Comparison of ENCODE assay signal across 8 mouse cellular contexts in genomic region chr13:22036149-22036956, GRCm38 (mm10). TPM values are rescaled to one million over a fixed set of nuclear protein-coding genes. Genes with fewer than 3 reads are reported as not detected.
DNase-seq lines count a peak whose midpoint lies in the region; ATAC-seq and TF ChIP-seq lines count a peak whose summit lies in the region.

No protein-coding gene starts in this region.

- no peaks in the 10 kb centered on the region for H3K27me3 ChIP-seq in kidney, postnatal 0 days (ENCODE audit: insufficient read depth, low read length)
- H3K27me3 ChIP-seq in forebrain, embryonic 16.5 days (replicated peaks; ENCODE audit: control insufficient read depth, insufficient read depth, low read length): no peaks in the 10 kb centered on the region

- H3K4me3 ChIP-seq in kidney, postnatal 0 days (replicated peaks; ENCODE audit: low read depth, low read length): peak overlapping the region; percentile 24; the same call in 1 of the 2 replicates
- peak overlapping the region; percentile 44 for H3K4me3 ChIP-seq in forebrain, embryonic 16.5 days (replicated peaks; ENCODE audit: low read length)
- no peak overlapping the region; the same call in 1 of the 2 replicates for H3K4me3 ChIP-seq in macrophage (ENCODE audit: inconsistent target)

- no peak for DNase-seq in kidney, postnatal 0 days (ENCODE audit: low spot score)
- no peak for DNase-seq in kidney, postnatal 10 days
- peak; percentile 79 for DNase-seq in R1 (ENCODE audit: low read depth, low spot score)
- no peak for DNase-seq in adrenal gland, adult 8-10 months
- DNase-seq in kidney, postnatal 25 days: no peak

- H3K27ac ChIP-seq in kidney, postnatal 0 days: peak overlapping the region; percentile 48; the same call in 1 of the 2 replicates
- peak overlapping the region; percentile 81 for H3K27ac ChIP-seq in forebrain, embryonic 16.5 days (ENCODE audit: low read length)
- peak overlapping the region; percentile 47 for H3K27ac ChIP-seq in macrophage

- H3K4me1 ChIP-seq in kidney, postnatal 0 days (replicated peaks; ENCODE audit: insufficient read depth, low read length): peaks cover 6% of the 10 kb centered on the region; the same call in 1 of the 2 replicates
- peaks cover 27% of the 10 kb centered on the region for H3K4me1 ChIP-seq in forebrain, embryonic 16.5 days (replicated peaks; ENCODE audit: control insufficient read depth, insufficient read depth, low read length)

- 3% methylated on average over 17 of the region's 23 CpGs for WGBS in kidney, postnatal 0 days
- 2% methylated on average over 16 of the region's 23 CpGs for WGBS in forebrain, embryonic 16.5 days
- WGBS in macrophage (ENCODE audit: missing documents): 16% methylated on average over 13 of the region's 23 CpGs

- H3K9ac ChIP-seq in kidney, postnatal 0 days (ENCODE audit: low read depth, low read length): peak overlapping the region; percentile 36; the same call in 1 of the 2 replicates
- peak overlapping the region; percentile 53 for H3K9ac ChIP-seq in forebrain, embryonic 16.5 days (replicated peaks; ENCODE audit: low read depth, low read length)

- no peak; the same call in 1 of the 2 replicates for ATAC-seq in kidney, postnatal 0 days (replicated peaks; ENCODE audit: low FRiP score, low read depth)
- peak; percentile 13; the same call in 1 of the 2 replicates for ATAC-seq in forebrain, embryonic 16.5 days
- no peak for ATAC-seq in monocyte, adult 5-6 weeks (replicated peaks; ENCODE audit: insufficient number of reproducible peaks, low FRiP score, low TSS enrichment, poor library complexity, severe bottlenecking)

- no peaks in the 10 kb centered on the region for H3K36me3 ChIP-seq in kidney, postnatal 0 days (ENCODE audit: insufficient read depth, low read length)
- no peaks in the 10 kb centered on the region for H3K36me3 ChIP-seq in forebrain, embryonic 16.5 days (ENCODE audit: control insufficient read depth, insufficient read depth)
- H3K36me3 ChIP-seq in macrophage (ENCODE audit: inconsistent target): no peaks in the 10 kb centered on the region

- no peaks in the 10 kb centered on the region for H3K9me3 ChIP-seq in kidney, postnatal 0 days (replicated peaks; ENCODE audit: low read length)
- H3K9me3 ChIP-seq in forebrain, embryonic 16.5 days (ENCODE audit: control insufficient read depth, low read length): no peaks in the 10 kb centered on the region

- peak overlapping the region; percentile 64 for H3K4me2 ChIP-seq in kidney, postnatal 0 days (ENCODE audit: low read length)
- peak overlapping the region; percentile 77 for H3K4me2 ChIP-seq in forebrain, embryonic 16.5 days (ENCODE audit: low read length)

- no peaks in the 10 kb centered on the region for H3K79me2 ChIP-seq in macrophage (ENCODE audit: inconsistent target)

- no peak for TF ChIP-seq CTCF in kidney, postnatal 0 days (IDR thresholded peaks at IDR 0.05; ENCODE audit: low read depth)

RNA-seq across cellular contexts. Expression of gene Hist1h2bk, which starts 0.7 kb away (rescaled TPM):
- 4.0 and 4.8 TPM in 2 replicates for polyA plus RNA-seq in kidney, postnatal 0 days (2015; fragmentation: Nextera tagmentation; extraction: Ambion mirVana)
- polyA plus RNA-seq in forebrain, embryonic 16.5 days (2015; fragmentation: Nextera tagmentation; extraction: Ambion mirVana): 3.3 TPM in 1 of 2 replicates, not detected in the other
- 10 to 100 TPM in 1 of 26 experiments, 1 to 10 TPM in 7, not detected in 18; 2.4 to 16.4 (median 4.6) TPM for total RNA-seq in macrophage (2018; cell fraction: chromatin; rRNA removed)
- 10 to 100 TPM in 18 of 26 experiments, 1 to 10 TPM in 8; 2.8 to 48.5 (median 15.5) TPM for total RNA-seq in macrophage (2018; cell fraction: cytosol; rRNA removed)
- 10 to 100 TPM in 4 of 26 experiments, 1 to 10 TPM in 14, not detected in 8; 1.7 to 28.5 (median 5.0) TPM for total RNA-seq in macrophage (2018; cell fraction: nucleus; rRNA removed)
- not detected in 3 replicates for polyA plus RNA-seq in macrophage (2018)
- 6.8 to 12.3 TPM (median 11.3 TPM) in 3 replicates for total RNA-seq in monocyte, adult 5-6 weeks (2017)
- total RNA-seq in adrenal gland, adult 8-10 months (2022): 10 to 100 TPM; 22.5 to 31.6 (median 25.4) TPM

RNA-seq across cellular contexts. Expression of gene Hist1h2ah, which starts 1.0 kb away (rescaled TPM):
- 4.0 and 4.5 TPM in 2 replicates for polyA plus RNA-seq in kidney, postnatal 0 days (2015; fragmentation: Nextera tagmentation; extraction: Ambion mirVana)
- polyA plus RNA-seq in forebrain, embryonic 16.5 days (2015; fragmentation: Nextera tagmentation; extraction: Ambion mirVana): not detected in 2 replicates
- 1 to 10 TPM in 4 of 26 experiments, not detected in 22; 4.8 to 9.5 (median 6.2) TPM for total RNA-seq in macrophage (2018; cell fraction: chromatin; rRNA removed)
- 10 to 100 TPM in 4 of 26 experiments, 1 to 10 TPM in 16, under 1 TPM in 5, not detected in 1; 0.61 to 14.1 (median 2.7) TPM for total RNA-seq in macrophage (2018; cell fraction: cytosol; rRNA removed)
- total RNA-seq in macrophage (2018; cell fraction: nucleus; rRNA removed): 10 to 100 TPM in 2 of 26 experiments, 1 to 10 TPM in 5, not detected in 19; 2.1 to 14.1 (median 7.4) TPM
- polyA plus RNA-seq in macrophage (2018): not detected in 3 replicates
- 11.3 to 37.5 TPM in 2 of 3 replicates, not detected in the other for total RNA-seq in monocyte, adult 5-6 weeks (2017)
- total RNA-seq in adrenal gland, adult 8-10 months (2022): 10 to 100 TPM in 2 of 4 experiments, 1 to 10 TPM in 1, not detected in 1; 6.0 to 18.5 (median 12.6) TPM

RNA-seq across cellular contexts. Expression of gene Hist1h4i, which starts 4.8 kb away (rescaled TPM):
- 15.3 and 17.2 TPM in 2 replicates for polyA plus RNA-seq in kidney, postnatal 0 days (2015; fragmentation: Nextera tagmentation; extraction: Ambion mirVana)
- 14.0 and 14.5 TPM in 2 replicates for polyA plus RNA-seq in forebrain, embryonic 16.5 days (2015; fragmentation: Nextera tagmentation; extraction: Ambion mirVana)
- 100 to 1,000 TPM in 1 of 26 experiments, 10 to 100 TPM in 19, 1 to 10 TPM in 6; 6.1 to 101 (median 14.6) TPM for total RNA-seq in macrophage (2018; cell fraction: chromatin; rRNA removed)
- 10 to 100 TPM in 19 of 26 experiments, 1 to 10 TPM in 7; 7.6 to 21.9 (median 12.5) TPM for total RNA-seq in macrophage (2018; cell fraction: cytosol; rRNA removed)
- total RNA-seq in macrophage (2018; cell fraction: nucleus; rRNA removed): 100 to 1,000 TPM in 3 of 26 experiments, 10 to 100 TPM in 20, 1 to 10 TPM in 3; 5.4 to 144 (median 26.7) TPM
- polyA plus RNA-seq in macrophage (2018): 2.6 to 11.5 TPM (median 7.3 TPM) in 3 replicates
- total RNA-seq in monocyte, adult 5-6 weeks (2017): 13.3 to 29.5 TPM (median 23.6 TPM) in 3 replicates
- total RNA-seq in adrenal gland, adult 8-10 months (2022): 10 to 100 TPM; 42.6 to 80.0 (median 56.7) TPM

RNA-seq across cellular contexts. Expression of gene Hist1h2ag, which starts 6.4 kb away (rescaled TPM):
- polyA plus RNA-seq in kidney, postnatal 0 days (2015; fragmentation: Nextera tagmentation; extraction: Ambion mirVana): 33.8 and 48.4 TPM in 2 replicates
- polyA plus RNA-seq in forebrain, embryonic 16.5 days (2015; fragmentation: Nextera tagmentation; extraction: Ambion mirVana): 8.5 and 13.4 TPM in 2 replicates
- total RNA-seq in macrophage (2018; cell fraction: chromatin; rRNA removed): 10 to 100 TPM in 1 of 26 experiments, 1 to 10 TPM in 8, not detected in 17; 3.9 to 22.2 (median 5.1) TPM
- total RNA-seq in macrophage (2018; cell fraction: cytosol; rRNA removed): 10 to 100 TPM in 14 of 26 experiments, 1 to 10 TPM in 12; 2.6 to 35.5 (median 10.6) TPM
- 10 to 100 TPM in 5 of 26 experiments, 1 to 10 TPM in 11, not detected in 10; 2.6 to 22.7 (median 6.5) TPM for total RNA-seq in macrophage (2018; cell fraction: nucleus; rRNA removed)
- not detected in 3 replicates for polyA plus RNA-seq in macrophage (2018)
- 17.4 to 59.7 TPM in 2 of 3 replicates, not detected in the other for total RNA-seq in monocyte, adult 5-6 weeks (2017)
- 10 to 100 TPM in 3 of 4 experiments, 1 to 10 TPM in 1; 8.7 to 18.8 (median 13.1) TPM for total RNA-seq in adrenal gland, adult 8-10 months (2022)

RNA-seq across cellular contexts. Expression of gene Hist1h2bj, which starts 6.7 kb away (rescaled TPM):
- 8.5 and 10.2 TPM in 2 replicates for polyA plus RNA-seq in kidney, postnatal 0 days (2015; fragmentation: Nextera tagmentation; extraction: Ambion mirVana)
- polyA plus RNA-seq in forebrain, embryonic 16.5 days (2015; fragmentation: Nextera tagmentation; extraction: Ambion mirVana): 2.1 and 3.1 TPM in 2 replicates
- total RNA-seq in macrophage (2018; cell fraction: chromatin; rRNA removed): 10 to 100 TPM in 9 of 26 experiments, 1 to 10 TPM in 14, not detected in 3; 3.2 to 32.9 (median 9.4) TPM
- 10 to 100 TPM; 10.1 to 68.8 (median 21.0) TPM for total RNA-seq in macrophage (2018; cell fraction: cytosol; rRNA removed)
- 10 to 100 TPM in 12 of 26 experiments, 1 to 10 TPM in 11, not detected in 3; 3.4 to 70.4 (median 11.3) TPM for total RNA-seq in macrophage (2018; cell fraction: nucleus; rRNA removed)
- polyA plus RNA-seq in macrophage (2018): not detected in 3 replicates
- 7.1 to 19.9 TPM in 2 of 3 replicates, not detected in the other for total RNA-seq in monocyte, adult 5-6 weeks (2017)
- 10 to 100 TPM; 14.2 to 31.0 (median 21.9) TPM for total RNA-seq in adrenal gland, adult 8-10 months (2022)
